Mouse (Mus musculus) intestine, postnatal 0 days (tissue): ENCODE results near the gene Sox4. TPM values are rescaled to one million over a fixed set of nuclear protein-coding genes. Genes with fewer than 3 reads are reported as not detected.

Source experiments
- ATAC-seq: fragments of 200-750 bp; cut with Nextera tagmentation; 2 replicates; pipeline ENCODE4 v1.8.0; 2017; ENCODE audit warnings: mild to moderate bottlenecking, moderate TSS enrichment, moderate library complexity
- H3K27ac ChIP-seq: fragments of 300-500 bp; sonication (generic); 2 replicates; pipeline ENCODE4 v1.5.1; 2014; ENCODE audit warnings: mild to moderate bottlenecking, low read depth, low read length, moderate library complexity
- H3K27me3 ChIP-seq: fragments of 300-500 bp; sonication (generic); replicated peaks from 2 replicates; pipeline ENCODE4 v1.6.1; 2014; ENCODE audit warnings: low read length, mixed read lengths; ENCODE audit not compliant: control insufficient read depth, insufficient read depth
- H3K36me3 ChIP-seq: fragments of 300-500 bp; sonication (generic); 2 replicates; pipeline ENCODE4 v1.6.1; 2014; ENCODE audit warnings: mild to moderate bottlenecking, moderate library complexity; ENCODE audit not compliant: control insufficient read depth, insufficient read depth
- H3K4me1 ChIP-seq: fragments of 300-500 bp; sonication (generic); replicated peaks from 2 replicates; pipeline ENCODE4 v1.6.1; 2014; ENCODE audit warnings: antibody characterized with exemption, low read length, mixed read lengths; ENCODE audit not compliant: control insufficient read depth, insufficient read depth
- H3K4me2 ChIP-seq: fragments of 300-500 bp; sonication (generic); replicated peaks from 2 replicates; pipeline ENCODE4 v1.6.1; 2014; ENCODE audit warnings: low read depth, mild to moderate bottlenecking, moderate library complexity
- H3K4me3 ChIP-seq: fragments of 300-500 bp; sonication (generic); 2 replicates; pipeline ENCODE4 v1.5.1; 2014; ENCODE audit warnings: low read depth, low read length
- H3K9ac ChIP-seq: fragments of 300-500 bp; sonication (generic); 2 replicates; pipeline ENCODE4 v1.6.1; 2014; ENCODE audit warnings: mild to moderate bottlenecking, low read depth, low read length
- H3K9me3 ChIP-seq: fragments of 300-500 bp; sonication (generic); 2 replicates; pipeline ENCODE4 v1.6.1; 2016; ENCODE audit warnings: mixed run types; ENCODE audit not compliant: control insufficient read depth
- CTCF ChIP-seq: sonication (generic); IDR thresholded peaks from 2 replicates; pipeline ENCODE4 v1.5.1; 2016; ENCODE audit warnings: low read depth, mild to moderate bottlenecking, control low read depth, antibody characterized with exemption, moderate library complexity
- WGBS: fragments of 180-500 bp; shearing (Covaris S2); extraction: QIAGEN DNeasy Blood & Tissue Kit; methylation state at CpG from one replicate; pipeline ENCODE4 v1.1.7; 2014; 5-methylcytosine and 5-hydroxymethylcytosine counted together
- polyA plus RNA-seq: library from polyadenylated mRNA; unstranded; fragments of >200 nt; fragmentation: Nextera tagmentation; extraction: Ambion mirVana; gene quantifications from 2 replicates; pipeline ENCODE4 v1.2.1, GENCODE M21; 2015

Sox4 gene
- polyA plus RNA-seq, 1 experiment from 2014 or later, result 18.4 TPM

- 0 out of 2 replicates have a peak, but pooled peaks have one; percentile 32 for TF ChIP-seq CTCF
- no peaks in the 10 kb centered on the region for H3K27me3 ChIP-seq
- H3K36me3 ChIP-seq, result no peaks in the 10 kb centered on the region
- no peaks in the 10 kb centered on the region for H3K9me3 ChIP-seq
- under 1% methylated on average over 97 of the region's 98 CpGs for WGBS
- H3K27ac ChIP-seq, result peak overlapping the region; percentile 94
- peak; percentile 33 for ATAC-seq
- H3K4me2 ChIP-seq, result peak overlapping the region; percentile 89
- peak overlapping the region; percentile 84 for H3K9ac ChIP-seq
- H3K4me3 ChIP-seq, result peak overlapping the region; percentile 86
- no peaks in the 10 kb centered on the region for H3K4me1 ChIP-seq
Measured at GRCm38 (mm10) chr13:28952576-28953571, 639 bp downstream of the Sox4 start.

- 0 out of 2 replicates have a peak, but pooled peaks have one; percentile 2 for ATAC-seq
- WGBS, result under 1% methylated on average over 92 of the region's 92 CpGs
- peak overlapping the region; percentile 84 for H3K9ac ChIP-seq
- no peaks in the 10 kb centered on the region for H3K4me1 ChIP-seq
- peak overlapping the region; percentile 94 for H3K27ac ChIP-seq
- H3K27me3 ChIP-seq, result no peaks in the 10 kb centered on the region
- no peak for TF ChIP-seq CTCF
- H3K4me3 ChIP-seq, result peak overlapping the region; percentile 86
- peak overlapping the region; percentile 89 for H3K4me2 ChIP-seq
- H3K36me3 ChIP-seq, result no peaks in the 10 kb centered on the region
- H3K9me3 ChIP-seq, result no peaks in the 10 kb centered on the region
Measured at GRCm38 (mm10) chr13:28951691-28952575, 1.6 kb downstream of the Sox4 start.

GRCm38 (mm10) chr13:28950623-28951491 is 2.7 kb downstream of the Sox4 start:
- Histone ChIP-seq H3K4me2 (peak overlapping the region; percentile 89), H3K4me3 (peak overlapping the region; percentile 86), H3K27ac (peak overlapping the region; percentile 55), H3K4me1 (no peaks in the 10 kb centered on the region), H3K9me3 (no peaks in the 10 kb centered on the region), H3K36me3 (no peaks in the 10 kb centered on the region), H3K27me3 (no peaks in the 10 kb centered on the region), H3K9ac (peak overlapping the region; percentile 84)
- ATAC-seq, result no peak
- under 1% methylated on average over 32 of the region's 32 CpGs for WGBS
- no peak for TF ChIP-seq CTCF

GRCm38 (mm10) chr13:28950266-28950622 is 3.3 kb downstream of the Sox4 start:
- no peaks in the 10 kb centered on the region for H3K9me3 ChIP-seq
- H3K27ac ChIP-seq, result peak overlapping the region; percentile 55; the same call in 1 of the 2 replicates
- H3K9ac ChIP-seq, result peak overlapping the region; percentile 84
- TF ChIP-seq CTCF, result peak; percentile 53
- under 1% methylated on average over 9 of the region's 9 CpGs for WGBS
- H3K4me3 ChIP-seq, result peak overlapping the region; percentile 86
- H3K4me2 ChIP-seq, result peak overlapping the region; percentile 89
- no peaks in the 10 kb centered on the region for H3K27me3 ChIP-seq
- no peak for ATAC-seq
- H3K4me1 ChIP-seq, result no peaks in the 10 kb centered on the region
- H3K36me3 ChIP-seq, result no peaks in the 10 kb centered on the region

- no peaks in the 10 kb centered on the region for H3K4me1 ChIP-seq
- H3K4me2 ChIP-seq, result peak overlapping the region; percentile 89
- peak overlapping the region; percentile 86 for H3K4me3 ChIP-seq
- no peaks in the 10 kb centered on the region for H3K9me3 ChIP-seq
- H3K9ac ChIP-seq, result no peak overlapping the region
- H3K27me3 ChIP-seq, result no peaks in the 10 kb centered on the region
- no peak overlapping the region for H3K27ac ChIP-seq
- no peaks in the 10 kb centered on the region for H3K36me3 ChIP-seq
- 3% methylated on average over 11 of the region's 11 CpGs for WGBS
- TF ChIP-seq CTCF, result no peak
- no peak for ATAC-seq
Measured at GRCm38 (mm10) chr13:28949279-28949915, 4.1 kb downstream of the Sox4 start.
